Mouse (Mus musculus): Measurements from ENCODE around the gene Sbno2. TPM values are rescaled to one million over a fixed set of nuclear protein-coding genes. Genes with fewer than 3 reads are reported as not detected.

Sbno2 gene
- polyA plus RNA-seq, 1 experiment from 2014 or later, result 16.8 TPM

DNA sequence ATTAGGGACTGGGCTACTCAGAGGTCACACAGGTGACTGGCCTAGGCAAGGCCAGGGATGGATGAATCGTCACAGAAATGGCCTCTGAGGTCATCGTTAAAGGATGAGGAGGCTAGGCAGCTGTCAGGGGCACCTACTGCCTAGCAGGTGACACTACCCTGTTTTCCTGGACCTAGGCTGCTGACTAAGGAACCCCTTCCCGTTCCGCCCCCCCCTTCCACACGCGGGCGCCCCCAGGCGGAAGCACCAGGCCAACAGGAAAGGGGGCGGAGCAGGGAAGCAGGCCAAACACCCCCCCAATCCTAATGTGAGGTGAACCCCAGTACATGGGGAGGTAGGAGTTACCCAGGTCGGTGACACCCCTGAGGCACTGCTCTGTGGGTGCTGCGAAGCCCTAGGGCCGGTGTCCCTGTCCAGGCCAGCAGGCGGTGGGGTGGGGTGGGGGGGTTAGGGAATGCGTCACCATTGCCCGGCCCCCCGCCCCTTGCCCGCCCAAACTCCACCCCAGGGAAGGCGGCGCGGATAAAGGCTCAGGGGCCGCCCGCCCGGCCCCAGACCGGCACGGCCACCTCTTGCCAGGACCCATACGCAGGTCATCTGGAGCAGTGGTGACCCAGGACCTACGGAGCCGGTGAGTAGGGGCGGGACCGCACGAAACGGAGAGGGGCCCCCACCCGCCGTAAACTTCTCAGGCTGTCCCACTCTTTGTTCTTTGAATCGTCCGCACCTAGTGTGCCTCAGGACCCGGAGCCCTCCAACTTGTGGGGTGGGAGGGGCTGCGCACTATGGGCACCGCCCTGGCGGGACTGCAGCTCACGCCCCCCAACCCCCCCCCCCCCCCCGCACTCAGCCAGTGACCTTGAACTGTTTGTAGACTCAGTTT is 42.6 kb upstream of the Sbno2 start, which contains the start of gene Midn:
Midn (plus strand) TSS at position 554 of the 883 bp plus-strand sequence.
- Histone ChIP-seq H3K27me3 (replicated peaks) (no peaks in the 10 kb centered on the region), H3K36me3 (replicated peaks) (peaks cover 4% of the 10 kb centered on the region; the same call in 1 of the 2 replicates), H3K27ac (peak within 1 kb of the TSS; percentile 100), H3K9ac (peak within 1 kb of the TSS; percentile 95), H3K4me2 (peak within 1 kb of the TSS; percentile 67), H3K4me3 (peak within 1 kb of the TSS; percentile 94), H3K9me3 (no peaks in the 10 kb centered on the region), H3K4me1 (peaks cover 48% of the 10 kb centered on the region)
- peak; percentile 14 for ATAC-seq (replicated peaks)
- under 1% methylated on average over 40 of the region's 42 CpGs for WGBS

DNA sequence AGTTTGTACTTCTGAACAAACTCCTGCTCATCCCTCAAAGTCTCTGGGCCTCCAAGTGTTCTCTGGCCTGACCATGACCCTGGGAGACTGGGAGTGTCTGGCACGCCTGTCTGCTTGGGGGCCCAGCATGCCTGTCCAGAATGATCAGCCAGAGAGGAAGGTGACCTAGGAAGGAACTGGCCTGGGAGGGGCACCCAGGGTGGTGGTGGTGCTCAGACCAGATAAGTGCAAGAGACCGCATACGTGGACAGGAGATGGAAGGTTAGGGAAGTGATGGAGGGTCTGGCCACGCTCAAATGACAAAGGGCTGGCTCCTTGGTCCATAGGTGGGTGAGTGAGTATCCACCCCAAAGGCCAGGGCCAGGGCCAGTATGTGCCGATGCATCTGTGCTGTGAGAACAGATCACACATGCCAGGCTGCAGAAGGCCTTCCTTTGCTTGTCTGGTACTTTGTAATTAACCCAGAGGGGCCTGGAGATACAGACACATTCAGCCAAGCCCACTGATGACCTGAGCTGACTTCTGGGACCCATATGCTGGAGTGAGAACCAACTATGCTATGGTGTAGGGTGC is 41.9 kb upstream of the Sbno2 start:
- Histone ChIP-seq H3K27ac (peak overlapping the region; percentile 100), H3K36me3 (replicated peaks) (peaks cover 3% of the 10 kb centered on the region; the same call in 1 of the 2 replicates), H3K4me3 (peak overlapping the region; percentile 94), H3K4me1 (peaks cover 46% of the 10 kb centered on the region), H3K9ac (no peak overlapping the region), H3K9me3 (no peaks in the 10 kb centered on the region), H3K4me2 (peak overlapping the region; percentile 67), H3K27me3 (replicated peaks) (no peaks in the 10 kb centered on the region)
- no peak for ATAC-seq (replicated peaks)
- WGBS, result 79% methylated on average over 5 of the region's 5 CpGs

DNA sequence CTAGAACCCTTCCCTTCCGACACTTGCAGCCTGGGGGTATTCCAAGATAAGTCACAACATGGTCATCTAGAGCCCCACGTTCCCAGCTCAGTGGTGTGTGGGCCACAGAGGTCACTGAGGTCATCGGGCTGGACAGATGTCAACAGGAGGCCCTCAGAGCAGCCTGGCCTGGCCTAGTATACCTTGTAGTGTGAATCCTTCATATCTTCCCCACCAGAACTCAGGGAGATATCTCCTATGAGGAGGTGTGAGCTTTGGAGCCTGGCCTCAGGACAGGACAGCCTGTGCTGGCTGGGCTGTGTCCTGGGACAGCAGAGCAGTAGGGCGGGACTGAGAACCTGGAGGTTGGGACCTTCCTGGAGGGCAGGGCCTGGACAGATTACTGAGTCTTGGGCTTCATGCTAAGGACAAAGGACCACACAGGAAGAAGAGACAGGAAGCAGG is 41.2 kb upstream of the Sbno2 start:
- Histone ChIP-seq H3K9me3 (no peaks in the 10 kb centered on the region), H3K27me3 (replicated peaks) (no peaks in the 10 kb centered on the region), H3K4me1 (peaks cover 44% of the 10 kb centered on the region), H3K9ac (no peak overlapping the region), H3K36me3 (replicated peaks) (peaks cover 3% of the 10 kb centered on the region; the same call in 1 of the 2 replicates), H3K4me2 (no peak overlapping the region), H3K4me3 (0 out of 2 replicates have a peak overlapping the region, but pooled peaks have one; percentile 2), H3K27ac (peak overlapping the region; percentile 100; the same call in 1 of the 2 replicates)
- WGBS, result 86% methylated on average over 4 of the region's 4 CpGs
- no peak for ATAC-seq (replicated peaks)

- no peak overlapping the region for H3K27ac ChIP-seq
These were observed 40.5 kb upstream of the Sbno2 start for GRCm38 (mm10) chr10:80145896-80146295.

GRCm38 (mm10) chr10:80144864-80145838 is 39.8 kb upstream of the Sbno2 start:
- WGBS, result 70% methylated on average over 20 of the region's 20 CpGs
- no peak overlapping the region for H3K27ac ChIP-seq
- ATAC-seq (replicated peaks), result no peak
- peaks cover 56% of the 10 kb centered on the region for H3K4me1 ChIP-seq
- H3K9me3 ChIP-seq, result no peaks in the 10 kb centered on the region
- 0 out of 2 replicates have a peak overlapping the region, but pooled peaks have one; percentile 0 for H3K4me2 ChIP-seq
- no peaks in the 10 kb centered on the region for H3K27me3 ChIP-seq (replicated peaks)
- H3K4me3 ChIP-seq, result no peak overlapping the region
- peak overlapping the region; percentile 2; the same call in 1 of the 2 replicates for H3K9ac ChIP-seq
- H3K36me3 ChIP-seq (replicated peaks), result peaks cover 3% of the 10 kb centered on the region; the same call in 1 of the 2 replicates

More at GRCm38 (mm10) chr10:80145896-80146295, 40.5 kb upstream of the Sbno2 start:
- H3K36me3 ChIP-seq (replicated peaks), result peaks cover 3% of the 10 kb centered on the region; the same call in 1 of the 2 replicates
- H3K27me3 ChIP-seq (replicated peaks), result no peaks in the 10 kb centered on the region
- peak overlapping the region; percentile 0; the same call in 1 of the 2 replicates for H3K4me2 ChIP-seq
- peak overlapping the region; percentile 2; the same call in 1 of the 2 replicates for H3K9ac ChIP-seq
- no peak overlapping the region for H3K4me3 ChIP-seq
- no peaks in the 10 kb centered on the region for H3K9me3 ChIP-seq
- H3K4me1 ChIP-seq, result peaks cover 51% of the 10 kb centered on the region
- 91% methylated on average over 6 of the region's 6 CpGs for WGBS
- ATAC-seq (replicated peaks), result no peak

DNA sequence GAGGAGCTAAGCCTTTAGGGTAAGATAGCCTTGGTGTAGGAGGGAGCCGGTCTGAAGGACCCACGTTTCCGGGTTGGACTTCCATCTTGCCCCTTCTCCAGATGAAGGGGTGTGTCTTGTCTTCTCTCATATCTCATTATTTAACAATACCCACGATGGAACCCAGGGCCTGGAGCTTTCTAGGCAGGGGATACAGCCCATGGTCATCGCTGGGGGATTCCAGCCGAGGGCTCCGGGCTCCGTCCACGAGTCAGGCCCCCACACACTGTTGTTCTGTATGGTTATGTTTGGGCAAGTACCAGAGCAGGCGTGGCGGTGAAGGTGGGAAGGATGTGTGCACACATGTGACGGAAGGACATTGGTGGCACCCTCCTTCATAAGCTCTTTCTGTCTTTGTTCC is 38.8 kb upstream of the Sbno2 start:
- Histone ChIP-seq H3K27me3 (replicated peaks) (no peaks in the 10 kb centered on the region), H3K36me3 (replicated peaks) (peaks cover 3% of the 10 kb centered on the region; the same call in 1 of the 2 replicates), H3K9me3 (no peaks in the 10 kb centered on the region), H3K9ac (no peak overlapping the region), H3K27ac (no peak overlapping the region), H3K4me2 (no peak overlapping the region), H3K4me3 (no peak overlapping the region), H3K4me1 (peaks cover 62% of the 10 kb centered on the region)
- 93% methylated on average over 12 of the region's 12 CpGs for WGBS
- ATAC-seq (replicated peaks), result no peak

- H3K4me3 ChIP-seq, result no peak overlapping the region
- no peak overlapping the region for H3K4me2 ChIP-seq
- H3K36me3 ChIP-seq (replicated peaks), result peaks cover 3% of the 10 kb centered on the region; the same call in 1 of the 2 replicates
- H3K9me3 ChIP-seq, result no peaks in the 10 kb centered on the region
- no peak overlapping the region for H3K9ac ChIP-seq
- H3K27ac ChIP-seq, result no peak overlapping the region
- 95% methylated on average over 7 of the region's 7 CpGs for WGBS
- no peaks in the 10 kb centered on the region for H3K27me3 ChIP-seq (replicated peaks)
- no peak for ATAC-seq (replicated peaks)
- peaks cover 62% of the 10 kb centered on the region for H3K4me1 ChIP-seq
These were observed 38.3 kb upstream of the Sbno2 start for GRCm38 (mm10) chr10:80143664-80144063.

- Histone ChIP-seq H3K9me3 (no peaks in the 10 kb centered on the region), H3K27ac (peak overlapping the region; percentile 89), H3K27me3 (replicated peaks) (no peaks in the 10 kb centered on the region), H3K36me3 (replicated peaks) (peaks cover 3% of the 10 kb centered on the region; the same call in 1 of the 2 replicates), H3K4me1 (peaks cover 64% of the 10 kb centered on the region), H3K4me3 (peak overlapping the region; percentile 79), H3K9ac (peak overlapping the region; percentile 91), H3K4me2 (peak overlapping the region; percentile 81)
- under 1% methylated on average over 15 of the region's 15 CpGs for WGBS
- no peak for ATAC-seq (replicated peaks)
These were observed 37.2 kb upstream of the Sbno2 start for GRCm38 (mm10) chr10:80142530-80142925.

- H3K27ac ChIP-seq, result peak overlapping the region; percentile 89
- peaks cover 3% of the 10 kb centered on the region; the same call in 1 of the 2 replicates for H3K36me3 ChIP-seq (replicated peaks)
- H3K4me3 ChIP-seq, result peak overlapping the region; percentile 79
- under 1% methylated on average over 43 of the region's 43 CpGs for WGBS
- no peaks in the 10 kb centered on the region for H3K9me3 ChIP-seq
- peak overlapping the region; percentile 81 for H3K4me2 ChIP-seq
- no peaks in the 10 kb centered on the region for H3K27me3 ChIP-seq (replicated peaks)
- peak; percentile 86 for ATAC-seq (replicated peaks)
- H3K4me1 ChIP-seq, result peaks cover 65% of the 10 kb centered on the region
- H3K9ac ChIP-seq, result peak overlapping the region; percentile 91
These were observed 36.6 kb upstream of the Sbno2 start for GRCm38 (mm10) chr10:80141786-80142529.

- ATAC-seq (replicated peaks), result peak; percentile 63
- peaks cover 3% of the 10 kb centered on the region; the same call in 1 of the 2 replicates for H3K36me3 ChIP-seq (replicated peaks)
- peak overlapping the region; percentile 89 for H3K27ac ChIP-seq
- H3K9ac ChIP-seq, result peak overlapping the region; percentile 30
- no peaks in the 10 kb centered on the region for H3K9me3 ChIP-seq
- under 1% methylated on average over 29 of the region's 29 CpGs for WGBS
- H3K4me2 ChIP-seq, result peak overlapping the region; percentile 81
- H3K27me3 ChIP-seq (replicated peaks), result no peaks in the 10 kb centered on the region
- peaks cover 68% of the 10 kb centered on the region for H3K4me1 ChIP-seq
- peak overlapping the region; percentile 79 for H3K4me3 ChIP-seq
These were observed 35.9 kb upstream of the Sbno2 start for GRCm38 (mm10) chr10:80141243-80141642.

DNA sequence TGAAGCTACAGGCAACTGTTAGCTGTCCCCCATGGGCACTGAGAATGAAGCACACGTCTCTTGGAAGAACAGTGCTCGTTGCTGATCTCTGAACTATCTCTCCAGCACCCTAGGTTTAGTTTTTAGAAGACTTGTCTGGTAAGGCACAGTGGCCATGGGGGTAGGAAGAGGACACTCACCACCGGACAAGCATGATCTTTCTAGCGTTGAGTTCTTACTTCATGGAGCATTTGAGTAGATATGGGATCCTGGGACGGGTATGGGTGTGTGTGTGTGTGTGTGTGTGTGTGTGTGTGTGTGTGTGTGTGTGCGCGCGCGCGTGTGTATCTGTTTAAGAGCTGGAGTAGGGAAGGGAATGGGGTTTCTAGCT is 35.3 kb upstream of the Sbno2 start, which contains the start of gene Cbarp:
Cbarp (minus strand) TSS at position 170 of the 370 bp plus-strand sequence.
- Histone ChIP-seq H3K27ac (peak within 1 kb of the TSS; percentile 96), H3K4me3 (peak within 1 kb of the TSS; percentile 79), H3K4me2 (peak within 1 kb of the TSS; percentile 94), H3K36me3 (replicated peaks) (peaks cover 3% of the 10 kb centered on the region; the same call in 1 of the 2 replicates), H3K9me3 (no peaks in the 10 kb centered on the region), H3K27me3 (replicated peaks) (no peaks in the 10 kb centered on the region), H3K9ac (peak within 1 kb of the TSS; percentile 97), H3K4me1 (peaks cover 65% of the 10 kb centered on the region)
- ATAC-seq (replicated peaks), result no peak
- 73% methylated on average over 10 of the region's 10 CpGs for WGBS

Measured in midbrain, embryonic 15.5 days (tissue).